Comparison of ENCODE assay signal across 22 mouse cellular contexts in the genomic region with DNA sequence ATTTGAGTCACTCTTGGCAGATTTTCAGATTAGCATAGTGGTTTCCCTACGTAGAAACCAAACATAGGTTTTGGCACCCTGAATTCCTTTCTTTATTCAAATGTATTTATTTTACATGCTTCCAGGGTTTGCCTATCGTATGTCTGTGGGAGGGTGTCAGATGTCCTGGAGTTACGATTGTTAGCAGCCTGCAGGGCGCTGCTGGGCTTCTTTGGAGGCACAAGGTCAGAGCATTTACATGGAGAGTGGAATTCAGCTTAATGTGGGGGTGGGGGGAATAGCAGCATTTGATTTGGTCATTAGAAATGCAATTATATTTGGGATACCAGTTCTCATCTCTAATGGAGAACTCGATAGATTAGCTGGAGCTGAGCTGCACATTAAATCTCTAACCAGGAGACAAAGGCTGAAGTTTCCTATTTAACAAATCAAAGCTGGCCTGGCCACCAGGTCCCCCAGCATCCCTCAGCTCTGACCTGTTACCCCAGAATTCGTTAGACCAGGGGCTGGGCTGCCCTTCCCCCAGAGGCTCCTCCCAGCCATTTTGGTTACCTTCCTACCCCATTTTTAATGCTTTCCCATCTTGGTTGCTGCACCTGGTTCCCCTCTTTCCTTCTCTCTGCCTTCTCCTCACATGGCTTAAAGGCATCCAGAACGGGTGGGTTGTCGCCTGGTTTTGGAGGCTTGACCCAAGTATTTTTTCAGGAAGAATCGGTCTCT. TPM values are rescaled to one million over a fixed set of nuclear protein-coding genes. Genes with fewer than 3 reads are reported as not detected.
DNase-seq lines count a peak whose midpoint lies in the region; ATAC-seq and TF ChIP-seq lines count a peak whose summit lies in the region.
"Had no signal": no experiment of that assay in that cellular context is flagged by ENCODE, and none has a peak within 500 bp of the region (broad histone marks: within the 10 kb centered on the region; RNA-seq: fewer than 3 reads in every experiment).

No protein-coding gene starts in this region.

- no peak overlapping the region for H3K4me2 ChIP-seq in kidney, embryonic 15.5 days
- H3K4me2 ChIP-seq: heart, embryonic 11.5 days had no signal

- no peaks in the 10 kb centered on the region for H3K9me3 ChIP-seq in kidney, embryonic 15.5 days (replicated peaks)
- H3K9me3 ChIP-seq in E14TG2a.4 (ENCODE audit: low read length) = no peaks in the 10 kb centered on the region
- H3K9me3 ChIP-seq in ES-Bruce4 (replicated peaks; ENCODE audit: control insufficient read depth, insufficient read depth, low read length, poor library complexity, severe bottlenecking) = no peaks in the 10 kb centered on the region
- H3K9me3 ChIP-seq: forebrain, embryonic 10.5 days had no signal

- no peaks in the 10 kb centered on the region for H3K27me3 ChIP-seq in kidney, embryonic 15.5 days
- no peaks in the 10 kb centered on the region for H3K27me3 ChIP-seq in E14TG2a.4 (ENCODE audit: insufficient read depth, low read length)
- no peaks in the 10 kb centered on the region for H3K27me3 ChIP-seq in ES-Bruce4 (ENCODE audit: control insufficient read depth, insufficient read depth, low read length, poor library complexity, severe bottlenecking)

- H3K36me3 ChIP-seq in kidney, embryonic 15.5 days = peaks cover 12% of the 10 kb centered on the region
- peaks cover 11% of the 10 kb centered on the region for H3K36me3 ChIP-seq in E14TG2a.4 (ENCODE audit: insufficient read depth, low read length)
- peaks cover 3% of the 10 kb centered on the region for H3K36me3 ChIP-seq in ES-Bruce4 (ENCODE audit: control insufficient read depth, insufficient read depth, low read length, poor library complexity, severe bottlenecking)

- H3K4me3 ChIP-seq in kidney, embryonic 15.5 days (replicated peaks) = no peak overlapping the region
- H3K4me3 ChIP-seq in E14TG2a.4 (replicated peaks; ENCODE audit: low read length) = peak overlapping the region; percentile 49
- no peak overlapping the region for H3K4me3 ChIP-seq in ES-Bruce4 (ENCODE audit: low read depth, low read length)
- H3K4me3 ChIP-seq: erythroblast, embryonic 14.5 days; forebrain, embryonic 10.5 days had no signal

- peaks cover 24% of the 10 kb centered on the region for H3K4me1 ChIP-seq in kidney, embryonic 15.5 days
- H3K4me1 ChIP-seq in E14TG2a.4 (replicated peaks; ENCODE audit: low read depth, low read length) = peaks cover 72% of the 10 kb centered on the region
- H3K4me1 ChIP-seq in ES-Bruce4 (ENCODE audit: control insufficient read depth, insufficient read depth, low read length) = peaks cover 3% of the 10 kb centered on the region

- ATAC-seq in kidney, embryonic 15.5 days (replicated peaks; ENCODE audit: low FRiP score) = no peak
- ATAC-seq: forebrain, embryonic 14.5 days; hindbrain, embryonic 16.5 days; inflammation-experienced regulatory T-cells, adult 6 months; intestine, postnatal 0 days had no signal

- no peak for TF ChIP-seq POLR2A in ES-Bruce4 (IDR thresholded peaks at IDR 0.05; ENCODE audit: insufficient read depth, low read length)

- 33% methylated on average over 9 of the region's 9 CpGs for WGBS in kidney, embryonic 15.5 days

- DNase-seq in kidney, adult 11 months = no peak
- peak; percentile 86 for DNase-seq in R1 (ENCODE audit: low read depth, low spot score)
- DNase-seq in spleen, adult 12 weeks (ENCODE audit: low spot score) = no peak
- no peak for DNase-seq in ovary, postnatal 36 days (ENCODE audit: low spot score)
- DNase-seq: adrenal gland, postnatal 10 days; cerebellum, adult 11 months; cerebellum, adult 8-10 months; cerebellum, postnatal 14 days; embryo, embryonic 11 days; gastrocnemius, postnatal 36 days; heart, adult 18-20 months; heart, postnatal 36 days had no signal

- TF ChIP-seq EP300 in ES-Bruce4 (IDR thresholded peaks at IDR 0.05; ENCODE audit: insufficient read depth, low read depth, low read length) = peak; percentile 90

- 0 out of 2 replicates have a peak overlapping the region, but pooled peaks have one; percentile 22 for H3K27ac ChIP-seq in kidney, embryonic 15.5 days
- H3K27ac ChIP-seq in ES-Bruce4 (ENCODE audit: insufficient read depth, low read length) = peak overlapping the region; percentile 98
- H3K27ac ChIP-seq: forebrain, embryonic 10.5 days had no signal

- no peak overlapping the region for H3K9ac ChIP-seq in kidney, embryonic 15.5 days
- H3K9ac ChIP-seq in ES-Bruce4 (ENCODE audit: low read depth, poor library complexity, severe bottlenecking) = peak overlapping the region; percentile 61

- TF ChIP-seq CTCF in E14TG2a.4 (conservative IDR thresholded peaks at IDR 0.05; ENCODE audit: low read length) = no peak
- no peak for TF ChIP-seq CTCF in ES-Bruce4 (IDR thresholded peaks at IDR 0.05; ENCODE audit: low read depth, low read length)

RNA-seq across cellular contexts. Expression of gene Cbx1, which starts 2.0 kb away (rescaled TPM):
- polyA plus RNA-seq in kidney, embryonic 15.5 days (2015; fragmentation: Nextera tagmentation; extraction: Ambion mirVana) = 136 and 154 TPM in 2 replicates
- polyA plus RNA-seq in ES-Bruce4 (2011; ENCODE audit: insufficient read depth, insufficient read length, low read depth, missing spikeins) = 201 and 202 TPM in 2 replicates

RNA-seq across cellular contexts. Expression of gene Snx11, which starts 9.5 kb away (rescaled TPM):
- polyA plus RNA-seq in kidney, embryonic 15.5 days (2015; fragmentation: Nextera tagmentation; extraction: Ambion mirVana) = 19.2 and 20.4 TPM in 2 replicates
- 27.3 and 31.1 TPM in 2 replicates for polyA plus RNA-seq in ES-Bruce4 (2011; ENCODE audit: insufficient read depth, insufficient read length, low read depth, missing spikeins)

RNA-seq across cellular contexts. Expression of gene Nfe2l1, which starts 42.9 kb away (rescaled TPM):
- 78.5 and 82.1 TPM in 2 replicates for polyA plus RNA-seq in kidney, embryonic 15.5 days (2015; fragmentation: Nextera tagmentation; extraction: Ambion mirVana)
- 181 and 194 TPM in 2 replicates for polyA plus RNA-seq in ES-Bruce4 (2011; ENCODE audit: insufficient read depth, insufficient read length, low read depth, missing spikeins)
